ENCODE assay signal across 29 mouse cellular contexts in the genomic region with DNA sequence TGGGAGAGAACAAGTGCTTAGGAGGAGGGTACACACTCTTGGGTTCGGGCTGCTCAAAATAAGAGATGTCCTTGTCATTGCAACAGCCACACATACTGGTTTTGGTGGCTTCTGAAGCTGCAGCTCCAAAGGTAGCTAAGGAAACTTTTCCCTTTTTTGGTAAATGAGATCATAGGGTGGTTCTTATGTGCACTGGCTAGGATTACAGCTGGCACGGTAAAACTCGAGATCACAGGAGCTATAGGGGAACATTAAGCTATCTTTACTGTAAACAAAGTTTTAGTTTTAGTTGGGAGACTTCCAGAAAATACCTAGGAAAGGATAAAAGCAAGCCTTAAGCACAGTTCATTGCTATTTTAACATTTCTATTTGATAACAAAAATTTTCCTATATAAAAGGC.
"Had no signal": no experiment of that assay in that cellular context is flagged by ENCODE, and none has a peak within 500 bp of the region (broad histone marks: within the 10 kb centered on the region; RNA-seq: fewer than 3 reads in every experiment).

No protein-coding gene starts in this region.

- H3K4me1 ChIP-seq: limb, embryonic 10.5 days; liver, embryonic 12.5 days; liver, embryonic 13.5 days; liver, embryonic 15.5 days; lung, embryonic 15.5 days had no signal

- ATAC-seq: liver, embryonic 12.5 days; liver, postnatal 0 days; midbrain, embryonic 15.5 days; midbrain, embryonic 16.5 days had no signal

- DNase-seq: left cerebral cortex, postnatal 4 days; liver; liver, embryonic 13.5 days; liver, postnatal 0 days; lung, adult 2 months; lung, embryonic 14.5 days; lung, postnatal 10 days; lung, postnatal 14 days; lung, postnatal 4 days; midbrain, embryonic 14.5 days had no signal

- H3K4me2 ChIP-seq: limb, embryonic 12.5 days; limb, embryonic 13.5 days; limb, embryonic 15.5 days; liver, embryonic 11.5 days; liver, embryonic 12.5 days; liver, embryonic 13.5 days; liver, embryonic 15.5 days; lung, embryonic 14.5 days; lung, embryonic 15.5 days; midbrain, embryonic 11.5 days; midbrain, embryonic 12.5 days; midbrain, embryonic 13.5 days; midbrain, embryonic 15.5 days had no signal

- H3K9ac ChIP-seq: limb, embryonic 12.5 days; limb, embryonic 13.5 days; limb, embryonic 15.5 days; liver, embryonic 12.5 days; liver, embryonic 13.5 days; liver, embryonic 14.5 days; liver, embryonic 15.5 days; liver, postnatal 0 days; lung, embryonic 14.5 days; lung, embryonic 15.5 days; midbrain, embryonic 12.5 days; midbrain, embryonic 13.5 days; midbrain, embryonic 15.5 days had no signal

- H3K4me3 ChIP-seq: left cerebral cortex, adult 2 months; limb, embryonic 10.5 days; limb, embryonic 12.5 days; limb, embryonic 13.5 days; limb, embryonic 15.5 days; liver, embryonic 12.5 days; liver, embryonic 13.5 days; liver, embryonic 15.5 days; lung, embryonic 15.5 days; midbrain, embryonic 10.5 days; midbrain, embryonic 12.5 days; midbrain, embryonic 13.5 days; midbrain, embryonic 15.5 days; myocyte had no signal

- H3K27me3 ChIP-seq: limb, embryonic 12.5 days; limb, embryonic 13.5 days; limb, embryonic 15.5 days; liver, embryonic 12.5 days; liver, embryonic 13.5 days; liver, embryonic 15.5 days; lung, embryonic 15.5 days; megakaryocyte, embryonic 14.5 days; midbrain, embryonic 12.5 days; midbrain, embryonic 13.5 days; midbrain, embryonic 15.5 days had no signal

- H3K27ac ChIP-seq: left cerebral cortex, adult 2 months; limb, embryonic 10.5 days; limb, embryonic 12.5 days; limb, embryonic 13.5 days; liver, embryonic 12.5 days; liver, embryonic 13.5 days; liver, embryonic 14.5 days; liver, embryonic 15.5 days; lung, embryonic 15.5 days; macrophage; midbrain, embryonic 10.5 days; midbrain, embryonic 12.5 days; midbrain, embryonic 13.5 days; midbrain, embryonic 15.5 days had no signal

- H3K9me3 ChIP-seq: limb, embryonic 10.5 days; limb, embryonic 12.5 days; limb, embryonic 13.5 days; limb, embryonic 15.5 days; liver, embryonic 12.5 days; liver, embryonic 13.5 days; liver, embryonic 15.5 days; lung, embryonic 15.5 days; megakaryocyte, embryonic 14.5 days; midbrain, embryonic 10.5 days; midbrain, embryonic 12.5 days; midbrain, embryonic 13.5 days; midbrain, embryonic 15.5 days had no signal

- H3K36me3 ChIP-seq: limb, embryonic 10.5 days; limb, embryonic 12.5 days; limb, embryonic 13.5 days; limb, embryonic 15.5 days; liver, embryonic 12.5 days; liver, embryonic 13.5 days; liver, embryonic 15.5 days; lung, embryonic 15.5 days; midbrain, embryonic 10.5 days; midbrain, embryonic 12.5 days; midbrain, embryonic 13.5 days; midbrain, embryonic 15.5 days had no signal
